Mouse (Mus musculus) v-Abl transformed pro-B cells (cell line): ENCODE results near the gene 1700069L16Rik.

Experiments
- in situ Hi-C, 2 experiments: fragments of 400-800 bp; cut with MboI; formaldehyde crosslinking; loops; one replicate each; pipeline ENCODE4 v1.15.1; 2025; ENCODE audit not compliant: unreplicated experiment in 2 of 2

Gene 1700069L16Rik

DNA sequence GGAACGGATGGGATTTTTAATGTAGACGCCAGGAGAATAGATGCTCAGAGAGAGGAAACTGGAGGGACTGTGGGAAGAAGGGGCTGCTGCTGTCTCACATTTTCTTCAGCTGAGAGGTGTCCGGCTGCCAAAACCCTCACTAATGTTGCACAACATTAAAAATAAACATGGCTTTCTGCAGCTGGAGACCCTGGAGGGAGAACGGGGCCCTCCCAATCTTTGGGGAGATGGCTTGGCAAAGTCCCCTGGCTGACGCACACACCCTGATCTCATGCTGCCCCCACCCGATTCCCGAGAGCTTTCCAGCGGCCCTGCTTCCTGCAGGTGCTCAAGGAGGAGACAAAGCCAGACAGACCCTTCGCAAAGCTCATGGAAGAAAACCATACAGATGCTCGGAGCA, 63.7 kb downstream of the 1700069L16Rik start:
- in situ Hi-C loops: no loop called here

DNA sequence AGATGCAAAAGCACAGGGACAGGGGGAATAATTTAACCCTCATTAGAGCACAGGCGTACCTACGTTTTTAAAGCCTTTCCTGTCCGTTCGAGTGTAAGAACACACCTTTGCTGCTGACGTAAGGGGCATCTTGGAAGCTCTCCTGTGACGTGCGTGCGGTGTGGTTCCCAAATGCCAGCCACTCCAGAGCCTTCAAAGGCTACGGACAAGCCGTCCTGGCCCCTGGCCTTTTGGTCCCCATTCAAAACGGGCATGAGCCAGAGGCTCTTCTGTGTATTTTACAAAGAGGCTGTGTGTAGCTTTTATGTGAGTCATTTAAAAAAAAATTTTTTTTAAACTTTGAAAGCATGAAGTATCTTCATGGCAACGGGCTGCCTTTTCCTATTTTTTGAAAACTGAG, 69.8 kb downstream of the 1700069L16Rik start:
- in situ Hi-C loops: no loop called here

DNA sequence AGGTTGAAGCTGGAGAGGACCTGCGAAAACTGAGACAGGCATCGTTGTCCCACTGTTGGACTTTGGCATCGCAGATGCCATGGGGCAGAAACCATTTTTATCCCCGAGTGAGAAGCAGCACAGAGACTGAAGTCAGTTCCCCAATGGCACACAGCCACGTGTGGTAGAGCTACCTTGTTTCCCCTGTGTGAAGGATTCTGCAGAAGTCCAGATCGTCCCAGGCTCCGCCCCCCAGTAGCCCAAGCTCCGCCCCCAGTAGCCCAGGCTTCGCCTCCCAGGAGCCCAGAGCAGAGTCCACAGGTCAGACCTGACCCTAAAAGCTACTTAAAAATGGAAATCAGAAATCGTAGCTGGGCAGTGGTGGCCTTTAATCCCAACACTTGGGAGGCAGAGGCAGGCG, 70.4 kb downstream of the 1700069L16Rik start:
- in situ Hi-C loops: no loop called here

GRCm38 (mm10) chr5:113652215-113652614, 72.4 kb downstream of the 1700069L16Rik start:
- in situ Hi-C loops: no loop called here

- in situ Hi-C loops: no loop called here
Measured at GRCm38 (mm10) chr5:113650035-113650865, 74.3 kb downstream of the 1700069L16Rik start, which contains the start of gene Cmklr1. Gene Cmklr1 (minus strand): TSS chr5:113650426.

DNA sequence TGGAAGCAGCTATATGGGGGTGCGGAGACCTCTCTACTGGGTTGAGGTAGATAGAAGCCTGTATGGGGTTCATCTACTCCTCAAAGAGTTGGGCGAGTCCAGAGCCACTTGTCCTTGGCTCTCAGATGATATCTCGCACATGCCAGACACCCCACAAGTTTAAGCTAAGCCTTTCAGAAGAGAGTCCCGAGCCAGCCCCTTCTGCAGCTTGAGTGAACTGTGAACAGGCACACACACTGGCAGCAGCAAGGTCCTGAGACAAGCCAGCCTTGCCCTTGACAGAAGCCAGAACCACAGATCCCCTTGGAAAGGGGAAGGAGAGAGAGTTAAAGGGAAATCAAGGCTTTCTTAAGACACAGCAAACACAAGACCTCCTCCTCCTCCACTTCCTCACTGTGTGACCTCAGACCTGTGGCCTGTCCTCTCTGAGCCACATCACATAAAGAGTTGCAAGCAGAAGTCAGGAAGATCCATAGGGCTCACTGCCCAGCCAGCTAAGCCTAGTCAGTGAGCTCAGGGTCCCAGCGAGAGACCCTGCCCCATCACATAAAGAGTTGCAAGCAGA, 75.8 kb downstream of the 1700069L16Rik start:
- in situ Hi-C loops: no loop called here

DNA sequence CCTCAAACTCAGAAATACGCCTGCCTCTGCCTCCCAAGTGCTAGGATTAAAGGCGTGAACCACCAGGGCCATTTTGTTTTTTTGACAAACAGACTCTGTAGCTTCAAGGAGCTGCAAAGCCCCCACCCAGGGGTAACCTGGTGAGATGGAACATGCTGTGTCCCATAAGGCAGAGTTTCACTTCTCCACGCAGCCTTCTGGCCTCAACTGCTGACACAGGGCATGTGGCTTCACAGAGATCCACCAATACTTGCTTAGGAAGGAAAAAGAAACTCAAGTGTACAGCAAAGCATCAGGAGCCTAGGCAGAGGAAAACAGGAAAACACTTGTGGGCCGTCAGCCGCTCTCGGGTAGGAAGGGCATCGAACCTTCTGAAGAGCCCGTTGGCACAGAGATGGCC, 77.4 kb downstream of the 1700069L16Rik start:
- in situ Hi-C loops: no loop called here

GRCm38 (mm10) chr5:113644520-113644919, 80.1 kb downstream of the 1700069L16Rik start:
- in situ Hi-C loops: no loop called here

DNA sequence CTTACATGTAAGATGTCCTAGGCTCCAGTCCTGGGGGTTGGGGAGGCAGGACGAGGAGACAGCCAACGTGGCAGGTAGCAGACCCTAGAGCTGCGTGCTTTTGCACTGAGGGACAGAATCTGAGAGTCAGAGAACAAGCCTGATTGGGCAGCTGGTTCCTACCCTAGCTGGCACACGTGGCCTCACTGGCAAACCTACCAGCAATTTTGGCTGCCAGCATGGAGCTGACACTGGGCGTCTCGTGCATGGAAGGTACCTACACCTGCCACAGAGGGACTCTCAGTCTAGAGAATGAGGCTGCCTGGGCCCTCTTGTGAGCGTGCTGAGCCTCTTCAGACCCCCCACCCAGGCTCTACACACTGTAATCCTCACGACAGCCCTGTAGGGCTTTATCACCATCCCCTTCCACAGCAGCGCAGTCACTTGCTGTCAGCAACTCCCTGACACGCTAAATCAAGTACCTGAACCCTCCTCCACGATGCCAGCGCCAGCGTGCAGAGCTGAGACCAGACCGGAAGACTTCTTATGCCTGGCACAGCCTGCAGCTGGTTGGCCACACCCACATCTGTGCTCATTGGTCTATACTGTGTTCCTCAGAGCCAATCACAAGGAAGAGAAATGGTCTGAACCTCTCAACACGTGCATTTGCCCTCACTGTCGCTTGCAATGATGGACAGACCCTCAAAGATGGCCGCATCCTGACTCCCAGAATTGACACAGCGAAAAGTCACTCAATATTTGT, 81.3 kb downstream of the 1700069L16Rik start:
- in situ Hi-C loops: no loop called here
